Mouse (Mus musculus): Measurements from ENCODE around the gene Senp6. TPM values are rescaled to one million over a fixed set of nuclear protein-coding genes. Genes with fewer than 3 reads are reported as not detected.
"Not testable (repeated sequence)": the region's sequence is repeated elsewhere in the genome, so short reads cannot be mapped to it uniquely, and the experiment has no call there.

The Senp6 gene
- polyA plus RNA-seq (2012; rRNA removed) = 9.8 and 17.2 TPM in 2 replicates

- peak; percentile 26 to 65 for DNase-seq (ENCODE audit: low read depth in 1 of 2, low spot score in 2 of 2)
- Histone ChIP-seq H3K27me3 (ENCODE audit: control insufficient read depth, insufficient read depth, low read length) (no peaks in the 10 kb centered on the region), H3K4me3 (ENCODE audit: extremely low read depth, insufficient read depth, insufficient read length) (peak within 1 kb of the TSS; percentile 81), H3K27ac (ENCODE audit: insufficient read depth, low read length) (peak within 1 kb of the TSS; percentile 98), H3K36me3 (ENCODE audit: control insufficient read depth, insufficient read depth, low read length) (no peaks in the 10 kb centered on the region), H3K4me1 (ENCODE audit: control insufficient read depth, insufficient read depth, insufficient read length) (peaks cover 1% of the 10 kb centered on the region; the same call in 1 of the 2 replicates)
- TF ChIP-seq POLR2A (IDR thresholded peaks at IDR 0.05; ENCODE audit: low read depth, low read length) (no peak), CTCF (IDR thresholded peaks at IDR 0.05; ENCODE audit: extremely low read depth, insufficient read depth, insufficient read length, insufficient replicate concordance) (no peak)
- WGBS = 2% methylated on average over 55 of the region's 74 CpGs
These were observed at the start of gene Senp6 for GRCm38 (mm10) chr9:80066367-80067220. Senp6 (plus strand) TSS chr9:80066903.

DNA sequence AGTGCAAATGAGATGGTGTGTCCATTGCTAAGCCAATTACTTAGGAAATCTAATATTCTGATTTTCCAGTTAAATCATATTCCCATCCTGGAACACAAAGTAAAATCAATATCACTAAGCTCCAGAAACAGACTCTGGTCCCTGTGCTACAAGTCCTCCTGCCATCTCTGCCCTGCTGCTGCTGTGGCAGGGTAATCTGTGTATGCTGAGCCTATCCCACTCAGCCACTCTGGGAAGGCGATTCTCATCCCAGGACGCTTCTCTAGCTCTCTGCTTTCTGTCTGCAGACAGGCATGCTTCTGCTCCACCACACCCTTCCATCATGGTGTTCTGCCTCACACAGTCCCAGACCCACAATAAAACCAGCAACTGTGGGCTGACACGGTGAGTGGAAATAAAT lies 46.3 kb upstream of the Senp6 start:
- Histone ChIP-seq H3K36me3 (ENCODE audit: control insufficient read depth, insufficient read depth, low read length) (no peaks in the 10 kb centered on the region), H3K4me3 (ENCODE audit: extremely low read depth, insufficient read depth, insufficient read length) (no peak overlapping the region), H3K4me1 (ENCODE audit: control insufficient read depth, insufficient read depth, insufficient read length) (no peaks in the 10 kb centered on the region), H3K27ac (ENCODE audit: insufficient read depth, low read length) (no peak overlapping the region), H3K27me3 (ENCODE audit: control insufficient read depth, insufficient read depth, low read length) (no peaks in the 10 kb centered on the region)
- no peak for DNase-seq (ENCODE audit: low read depth in 1 of 2, low spot score in 2 of 2)
- TF ChIP-seq POLR2A (IDR thresholded peaks at IDR 0.05; ENCODE audit: low read depth, low read length) (no peak), CTCF (IDR thresholded peaks at IDR 0.05; ENCODE audit: extremely low read depth, insufficient read depth, insufficient read length, insufficient replicate concordance) (no peak)
- WGBS = 63% methylated on average over 3 of the region's 3 CpGs

DNA sequence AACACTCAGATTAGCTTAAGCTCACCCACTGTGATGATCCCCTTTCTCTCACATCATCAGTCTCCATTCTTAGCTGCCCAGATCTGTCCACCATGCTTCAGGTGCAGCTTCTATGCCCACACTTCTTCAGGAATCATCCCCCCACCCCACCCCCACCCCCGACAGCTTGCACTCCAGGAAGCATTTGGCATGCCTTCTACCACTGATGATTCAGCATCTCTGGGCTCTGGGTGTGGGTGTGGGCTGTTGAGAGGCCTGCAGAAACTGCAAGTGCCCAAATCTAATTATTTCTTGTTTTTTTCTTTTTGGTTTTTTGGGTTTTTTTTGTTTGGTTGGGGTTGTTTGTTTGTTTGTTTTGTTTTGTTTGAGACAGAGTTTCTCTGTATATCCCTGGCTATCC lies 45.1 kb upstream of the Senp6 start:
- no peak for DNase-seq (ENCODE audit: low read depth in 1 of 2, low spot score in 2 of 2)
- H3K27me3 ChIP-seq (ENCODE audit: control insufficient read depth, insufficient read depth, low read length) = no peaks in the 10 kb centered on the region
- H3K4me1 ChIP-seq (ENCODE audit: control insufficient read depth, insufficient read depth, insufficient read length) = no peaks in the 10 kb centered on the region
- no peaks in the 10 kb centered on the region for H3K36me3 ChIP-seq (ENCODE audit: control insufficient read depth, insufficient read depth, low read length)
- TF ChIP-seq CTCF (IDR thresholded peaks at IDR 0.05; ENCODE audit: extremely low read depth, insufficient read depth, insufficient read length, insufficient replicate concordance) = no peak
- TF ChIP-seq POLR2A (IDR thresholded peaks at IDR 0.05; ENCODE audit: low read depth, low read length) = no peak
- no peak overlapping the region for H3K27ac ChIP-seq (ENCODE audit: insufficient read depth, low read length)
- no peak overlapping the region for H3K4me3 ChIP-seq (ENCODE audit: extremely low read depth, insufficient read depth, insufficient read length)
- WGBS = 0% methylated on average over 1 of the region's 1 CpGs

GRCm38 (mm10) chr9:80022821-80023220 lies 43.9 kb upstream of the Senp6 start:
- TF ChIP-seq POLR2A (IDR thresholded peaks at IDR 0.05; ENCODE audit: low read depth, low read length) (no peak), CTCF (IDR thresholded peaks at IDR 0.05; ENCODE audit: extremely low read depth, insufficient read depth, insufficient read length, insufficient replicate concordance) (no peak)
- H3K27ac ChIP-seq (ENCODE audit: insufficient read depth, low read length) = no peak overlapping the region

DNA sequence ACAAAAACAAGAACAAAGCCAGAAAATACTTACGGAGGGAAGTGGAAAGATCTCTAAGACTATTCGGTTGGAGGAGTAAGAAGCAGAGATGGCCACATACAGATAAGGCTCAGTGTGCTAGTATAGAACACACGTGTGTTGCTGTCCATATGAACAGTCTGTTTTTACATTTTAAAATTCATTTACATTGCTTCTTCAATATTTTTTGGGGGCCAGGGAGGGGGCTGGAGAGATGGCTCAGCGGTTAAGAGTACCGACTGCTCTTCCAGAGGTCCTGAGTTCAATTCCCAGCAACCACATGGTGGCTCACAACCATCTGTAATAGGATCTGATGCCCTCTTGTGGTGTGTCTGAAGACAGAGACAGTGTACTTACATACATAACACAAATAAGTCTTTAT lies 41.4 kb upstream of the Senp6 start:
- WGBS = 88% methylated on average over 5 of the region's 5 CpGs
- not testable (repeated sequence) for H3K4me3 ChIP-seq (ENCODE audit: extremely low read depth, insufficient read depth, insufficient read length); DNase-seq (ENCODE audit: low read depth in 1 of 2, low spot score in 2 of 2); H3K27me3 ChIP-seq (ENCODE audit: control insufficient read depth, insufficient read depth, low read length); H3K4me1 ChIP-seq (ENCODE audit: control insufficient read depth, insufficient read depth, insufficient read length); H3K27ac ChIP-seq (ENCODE audit: insufficient read depth, low read length); H3K36me3 ChIP-seq (ENCODE audit: control insufficient read depth, insufficient read depth, low read length)

More at GRCm38 (mm10) chr9:80022821-80023220, 43.9 kb upstream of the Senp6 start:
- no peaks in the 10 kb centered on the region for H3K36me3 ChIP-seq (ENCODE audit: control insufficient read depth, insufficient read depth, low read length)
- 86% methylated on average over 8 of the region's 8 CpGs for WGBS
- no peaks in the 10 kb centered on the region for H3K27me3 ChIP-seq (ENCODE audit: control insufficient read depth, insufficient read depth, low read length)
- no peaks in the 10 kb centered on the region for H3K4me1 ChIP-seq (ENCODE audit: control insufficient read depth, insufficient read depth, insufficient read length)
- no peak for DNase-seq (ENCODE audit: low read depth in 1 of 2, low spot score in 2 of 2)
- no peak overlapping the region for H3K4me3 ChIP-seq (ENCODE audit: extremely low read depth, insufficient read depth, insufficient read length)

GRCm38 (mm10) chr9:80026017-80026416 lies 40.7 kb upstream of the Senp6 start:
- no peaks in the 10 kb centered on the region for H3K27me3 ChIP-seq (ENCODE audit: control insufficient read depth, insufficient read depth, low read length)
- no peaks in the 10 kb centered on the region for H3K36me3 ChIP-seq (ENCODE audit: control insufficient read depth, insufficient read depth, low read length)
- no peak overlapping the region for H3K27ac ChIP-seq (ENCODE audit: insufficient read depth, low read length)
- DNase-seq (ENCODE audit: low read depth in 1 of 2, low spot score in 2 of 2) = peak; percentile 14 to 37
- no peak overlapping the region for H3K4me3 ChIP-seq (ENCODE audit: extremely low read depth, insufficient read depth, insufficient read length)
- TF ChIP-seq CTCF (IDR thresholded peaks at IDR 0.05; ENCODE audit: extremely low read depth, insufficient read depth, insufficient read length, insufficient replicate concordance) (peak; percentile 21; the same call in 1 of the 2 replicates), POLR2A (IDR thresholded peaks at IDR 0.05; ENCODE audit: low read depth, low read length) (no peak)
- no peaks in the 10 kb centered on the region for H3K4me1 ChIP-seq (ENCODE audit: control insufficient read depth, insufficient read depth, insufficient read length)
- 4% methylated on average over 2 of the region's 2 CpGs for WGBS

GRCm38 (mm10) chr9:80026581-80027021 lies 40.1 kb upstream of the Senp6 start:
- 87% methylated on average over 6 of the region's 6 CpGs for WGBS
- no peak for TF ChIP-seq CTCF (IDR thresholded peaks at IDR 0.05; ENCODE audit: extremely low read depth, insufficient read depth, insufficient read length, insufficient replicate concordance)
- no peak for TF ChIP-seq POLR2A (IDR thresholded peaks at IDR 0.05; ENCODE audit: low read depth, low read length)

More at GRCm38 (mm10) chr9:80026581-80027021, 40.1 kb upstream of the Senp6 start:
- no peaks in the 10 kb centered on the region for H3K36me3 ChIP-seq (ENCODE audit: control insufficient read depth, insufficient read depth, low read length)
- no peaks in the 10 kb centered on the region for H3K27me3 ChIP-seq (ENCODE audit: control insufficient read depth, insufficient read depth, low read length)
- H3K4me1 ChIP-seq (ENCODE audit: control insufficient read depth, insufficient read depth, insufficient read length) = no peaks in the 10 kb centered on the region
- H3K27ac ChIP-seq (ENCODE audit: insufficient read depth, low read length) = no peak overlapping the region
- no peak for DNase-seq (ENCODE audit: low read depth in 1 of 2, low spot score in 2 of 2)
- no peak overlapping the region for H3K4me3 ChIP-seq (ENCODE audit: extremely low read depth, insufficient read depth, insufficient read length)
